Mouse (Mus musculus): Measurements from ENCODE around the gene Dusp14. TPM values are rescaled to one million over a fixed set of nuclear protein-coding genes. Genes with fewer than 3 reads are reported as not detected.

The Dusp14 gene
- polyA plus RNA-seq, 1 experiment from 2014 or later = 19.4 TPM

DNA sequence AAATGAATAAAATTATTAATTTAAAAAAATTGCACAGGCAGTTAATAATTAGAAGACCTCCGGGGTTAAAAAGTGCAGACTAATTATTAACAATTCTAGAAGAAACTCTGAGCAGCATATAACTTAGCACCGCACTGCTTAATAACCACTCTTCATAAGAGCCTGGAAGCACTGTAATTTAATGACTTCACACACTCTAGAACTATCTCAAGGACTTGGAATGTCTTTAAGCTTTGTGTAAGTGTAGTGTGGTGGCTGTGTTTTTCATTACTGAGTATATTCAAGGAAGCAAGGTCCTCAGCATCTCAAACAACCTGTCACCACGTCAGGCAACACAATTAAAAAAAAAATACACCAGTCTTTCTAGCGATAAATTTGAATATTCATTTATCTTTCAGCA is 26.0 kb upstream of the Dusp14 start:
- WGBS = 87% methylated on average over 4 of the region's 4 CpGs
- no peak overlapping the region for H3K4me2 ChIP-seq (ENCODE audit: low read depth, low read length)
- no peak overlapping the region for H3K4me3 ChIP-seq (replicated peaks; ENCODE audit: low read length)
- no peaks in the 10 kb centered on the region for H3K36me3 ChIP-seq (ENCODE audit: control insufficient read depth, insufficient read depth, low read length)
- H3K27ac ChIP-seq (ENCODE audit: low read length) = no peak overlapping the region
- no peak overlapping the region for H3K9ac ChIP-seq (ENCODE audit: low read length)
- H3K4me1 ChIP-seq (ENCODE audit: control insufficient read depth, insufficient read depth, low read length) = no peaks in the 10 kb centered on the region
- no peak for ATAC-seq (ENCODE audit: insufficient read depth, low FRiP score)
- H3K27me3 ChIP-seq (ENCODE audit: control insufficient read depth, insufficient read depth, low read length) = no peaks in the 10 kb centered on the region
- H3K9me3 ChIP-seq (replicated peaks; ENCODE audit: control insufficient read depth, low read length) = no peaks in the 10 kb centered on the region

- H3K36me3 ChIP-seq (ENCODE audit: control insufficient read depth, insufficient read depth, low read length) = no peaks in the 10 kb centered on the region; the same call in 1 of the 2 replicates
- H3K9ac ChIP-seq (ENCODE audit: low read length) = no peak overlapping the region
- no peak for ATAC-seq (ENCODE audit: insufficient read depth, low FRiP score)
- no peaks in the 10 kb centered on the region for H3K4me1 ChIP-seq (ENCODE audit: control insufficient read depth, insufficient read depth, low read length)
- H3K27ac ChIP-seq (ENCODE audit: low read length) = no peak overlapping the region
- H3K4me2 ChIP-seq (ENCODE audit: low read depth, low read length) = no peak overlapping the region
- 79% methylated on average over 8 of the region's 8 CpGs for WGBS
- no peaks in the 10 kb centered on the region for H3K9me3 ChIP-seq (replicated peaks; ENCODE audit: control insufficient read depth, low read length)
- no peak overlapping the region for H3K4me3 ChIP-seq (replicated peaks; ENCODE audit: low read length)
- H3K27me3 ChIP-seq (ENCODE audit: control insufficient read depth, insufficient read depth, low read length) = no peaks in the 10 kb centered on the region
These were observed 21.5 kb upstream of the Dusp14 start for GRCm38 (mm10) chr11:84090572-84090971.

DNA sequence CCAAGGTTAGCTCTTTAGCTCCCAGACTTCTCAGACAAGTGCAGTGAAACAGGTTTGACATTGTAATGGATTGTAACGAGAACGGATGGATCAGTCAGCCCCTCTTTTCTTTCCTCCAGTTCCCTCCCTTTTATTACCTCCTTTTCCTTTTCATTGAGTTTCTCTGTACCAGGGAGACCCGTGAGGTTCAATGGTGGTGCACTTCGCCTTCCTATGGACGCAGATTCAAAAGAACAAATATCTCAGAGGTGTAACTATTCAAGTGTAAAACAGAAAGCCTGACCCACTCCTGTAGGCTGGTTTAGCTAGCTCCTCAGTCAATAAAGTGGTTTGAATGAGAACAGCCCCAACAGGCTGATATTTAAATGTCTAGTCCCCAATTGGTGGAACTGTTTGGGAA is 12.8 kb upstream of the Dusp14 start:
- no peaks in the 10 kb centered on the region for H3K27me3 ChIP-seq (ENCODE audit: control insufficient read depth, insufficient read depth, low read length)
- no peak overlapping the region for H3K27ac ChIP-seq (ENCODE audit: low read length)
- no peak overlapping the region for H3K9ac ChIP-seq (ENCODE audit: low read length)
- ATAC-seq (ENCODE audit: insufficient read depth, low FRiP score) = no peak
- H3K4me2 ChIP-seq (ENCODE audit: low read depth, low read length) = no peak overlapping the region
- peaks cover 7% of the 10 kb centered on the region; the same call in 1 of the 2 replicates for H3K36me3 ChIP-seq (ENCODE audit: control insufficient read depth, insufficient read depth, low read length)
- no peaks in the 10 kb centered on the region; the same call in 1 of the 2 replicates for H3K4me1 ChIP-seq (ENCODE audit: control insufficient read depth, insufficient read depth, low read length)
- WGBS = 95% methylated on average over 5 of the region's 5 CpGs
- no peak overlapping the region for H3K4me3 ChIP-seq (replicated peaks; ENCODE audit: low read length)
- no peaks in the 10 kb centered on the region for H3K9me3 ChIP-seq (replicated peaks; ENCODE audit: control insufficient read depth, low read length)

GRCm38 (mm10) chr11:84080327-84080726 is 11.3 kb upstream of the Dusp14 start:
- 82% methylated on average over 3 of the region's 3 CpGs for WGBS
- no peak overlapping the region for H3K4me2 ChIP-seq (ENCODE audit: low read depth, low read length)
- H3K4me3 ChIP-seq (replicated peaks; ENCODE audit: low read length) = no peak overlapping the region
- no peak overlapping the region for H3K9ac ChIP-seq (ENCODE audit: low read length)
- no peak overlapping the region for H3K27ac ChIP-seq (ENCODE audit: low read length)
- H3K36me3 ChIP-seq (ENCODE audit: control insufficient read depth, insufficient read depth, low read length) = peaks cover 7% of the 10 kb centered on the region; the same call in 1 of the 2 replicates
- no peaks in the 10 kb centered on the region for H3K27me3 ChIP-seq (ENCODE audit: control insufficient read depth, insufficient read depth, low read length)
- ATAC-seq (ENCODE audit: insufficient read depth, low FRiP score) = no peak
- no peaks in the 10 kb centered on the region for H3K9me3 ChIP-seq (replicated peaks; ENCODE audit: control insufficient read depth, low read length)
- H3K4me1 ChIP-seq (ENCODE audit: control insufficient read depth, insufficient read depth, low read length) = no peaks in the 10 kb centered on the region; the same call in 1 of the 2 replicates

GRCm38 (mm10) chr11:84079887-84080286 is 10.8 kb upstream of the Dusp14 start:
- WGBS = 75% methylated on average over 4 of the region's 4 CpGs
- Histone ChIP-seq H3K4me3 (replicated peaks; ENCODE audit: low read length) (no peak overlapping the region), H3K4me2 (ENCODE audit: low read depth, low read length) (no peak overlapping the region), H3K27ac (ENCODE audit: low read length) (no peak overlapping the region), H3K9me3 (replicated peaks; ENCODE audit: control insufficient read depth, low read length) (no peaks in the 10 kb centered on the region), H3K4me1 (ENCODE audit: control insufficient read depth, insufficient read depth, low read length) (no peaks in the 10 kb centered on the region; the same call in 1 of the 2 replicates), H3K27me3 (ENCODE audit: control insufficient read depth, insufficient read depth, low read length) (no peaks in the 10 kb centered on the region), H3K36me3 (ENCODE audit: control insufficient read depth, insufficient read depth, low read length) (peaks cover 7% of the 10 kb centered on the region; the same call in 1 of the 2 replicates), H3K9ac (ENCODE audit: low read length) (no peak overlapping the region)
- no peak for ATAC-seq (ENCODE audit: insufficient read depth, low FRiP score)

DNA sequence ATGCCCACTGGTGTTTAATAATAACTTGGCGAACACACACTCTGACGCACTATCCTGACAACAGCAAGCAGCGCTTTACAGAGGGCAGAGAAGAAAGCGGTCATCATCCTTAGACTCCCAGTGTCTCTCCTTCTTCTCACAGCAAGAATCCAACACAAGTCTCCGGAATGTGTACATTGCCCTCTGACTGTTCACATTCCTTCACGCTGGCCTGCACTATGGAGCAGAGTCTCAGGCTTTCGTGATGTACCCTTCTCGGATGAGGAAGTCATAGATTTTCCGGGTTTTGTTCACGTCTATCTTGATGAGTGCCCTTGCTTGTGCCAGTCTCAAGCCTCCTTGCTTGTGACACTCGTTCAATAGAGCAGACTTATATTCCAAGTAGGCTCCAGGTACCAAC is 10.3 kb upstream of the Dusp14 start:
- no peaks in the 10 kb centered on the region; the same call in 1 of the 2 replicates for H3K4me1 ChIP-seq (ENCODE audit: control insufficient read depth, insufficient read depth, low read length)
- H3K4me3 ChIP-seq (replicated peaks; ENCODE audit: low read length) = no peak overlapping the region
- H3K27ac ChIP-seq (ENCODE audit: low read length) = no peak overlapping the region
- no peak overlapping the region for H3K9ac ChIP-seq (ENCODE audit: low read length)
- 87% methylated on average over 11 of the region's 11 CpGs for WGBS
- no peaks in the 10 kb centered on the region for H3K9me3 ChIP-seq (replicated peaks; ENCODE audit: control insufficient read depth, low read length)
- peaks cover 7% of the 10 kb centered on the region; the same call in 1 of the 2 replicates for H3K36me3 ChIP-seq (ENCODE audit: control insufficient read depth, insufficient read depth, low read length)
- no peak for ATAC-seq (ENCODE audit: insufficient read depth, low FRiP score)
- no peaks in the 10 kb centered on the region for H3K27me3 ChIP-seq (ENCODE audit: control insufficient read depth, insufficient read depth, low read length)
- no peak overlapping the region for H3K4me2 ChIP-seq (ENCODE audit: low read depth, low read length)

DNA sequence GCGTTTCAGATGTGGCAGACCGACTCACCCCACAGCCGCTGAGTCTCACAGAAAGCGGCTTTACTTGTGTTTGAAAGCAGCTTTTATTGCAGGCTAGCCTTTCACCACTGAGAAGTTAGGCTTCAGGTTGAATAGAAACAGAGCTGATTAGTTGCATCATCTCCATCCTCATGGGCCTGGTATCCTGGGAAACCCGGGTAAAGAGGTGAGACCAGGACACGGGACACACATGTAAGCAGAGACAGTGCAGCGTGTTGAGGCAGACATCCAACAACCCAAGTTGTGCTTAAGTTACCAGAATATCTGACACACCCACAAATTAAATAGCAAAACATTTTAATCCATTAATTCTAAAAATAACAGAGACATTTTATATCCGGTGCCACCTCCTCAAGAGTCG is 9.5 kb upstream of the Dusp14 start:
- Histone ChIP-seq H3K9ac (ENCODE audit: low read length) (no peak overlapping the region), H3K9me3 (replicated peaks; ENCODE audit: control insufficient read depth, low read length) (no peaks in the 10 kb centered on the region), H3K36me3 (ENCODE audit: control insufficient read depth, insufficient read depth, low read length) (peaks cover 4% of the 10 kb centered on the region; the same call in 1 of the 2 replicates), H3K4me1 (ENCODE audit: control insufficient read depth, insufficient read depth, low read length) (peaks cover 5% of the 10 kb centered on the region), H3K27ac (ENCODE audit: low read length) (no peak overlapping the region), H3K4me2 (ENCODE audit: low read depth, low read length) (no peak overlapping the region), H3K27me3 (ENCODE audit: control insufficient read depth, insufficient read depth, low read length) (no peaks in the 10 kb centered on the region), H3K4me3 (replicated peaks; ENCODE audit: low read length) (no peak overlapping the region)
- ATAC-seq (ENCODE audit: insufficient read depth, low FRiP score) = no peak
- WGBS = 84% methylated on average over 9 of the region's 9 CpGs

- Histone ChIP-seq H3K9me3 (replicated peaks; ENCODE audit: control insufficient read depth, low read length) (no peaks in the 10 kb centered on the region), H3K4me3 (replicated peaks; ENCODE audit: low read length) (no peak overlapping the region), H3K27ac (ENCODE audit: low read length) (no peak overlapping the region), H3K27me3 (ENCODE audit: control insufficient read depth, insufficient read depth, low read length) (no peaks in the 10 kb centered on the region), H3K9ac (ENCODE audit: low read length) (no peak overlapping the region), H3K4me1 (ENCODE audit: control insufficient read depth, insufficient read depth, low read length) (peaks cover 12% of the 10 kb centered on the region), H3K36me3 (ENCODE audit: control insufficient read depth, insufficient read depth, low read length) (peaks cover under 1% of the 10 kb centered on the region; the same call in 1 of the 2 replicates), H3K4me2 (ENCODE audit: low read depth, low read length) (no peak overlapping the region)
- no peak for ATAC-seq (ENCODE audit: insufficient read depth, low FRiP score)
- WGBS = 59% methylated on average over 2 of the region's 2 CpGs
These were observed 7.9 kb upstream of the Dusp14 start for GRCm38 (mm10) chr11:84077008-84077407.

DNA sequence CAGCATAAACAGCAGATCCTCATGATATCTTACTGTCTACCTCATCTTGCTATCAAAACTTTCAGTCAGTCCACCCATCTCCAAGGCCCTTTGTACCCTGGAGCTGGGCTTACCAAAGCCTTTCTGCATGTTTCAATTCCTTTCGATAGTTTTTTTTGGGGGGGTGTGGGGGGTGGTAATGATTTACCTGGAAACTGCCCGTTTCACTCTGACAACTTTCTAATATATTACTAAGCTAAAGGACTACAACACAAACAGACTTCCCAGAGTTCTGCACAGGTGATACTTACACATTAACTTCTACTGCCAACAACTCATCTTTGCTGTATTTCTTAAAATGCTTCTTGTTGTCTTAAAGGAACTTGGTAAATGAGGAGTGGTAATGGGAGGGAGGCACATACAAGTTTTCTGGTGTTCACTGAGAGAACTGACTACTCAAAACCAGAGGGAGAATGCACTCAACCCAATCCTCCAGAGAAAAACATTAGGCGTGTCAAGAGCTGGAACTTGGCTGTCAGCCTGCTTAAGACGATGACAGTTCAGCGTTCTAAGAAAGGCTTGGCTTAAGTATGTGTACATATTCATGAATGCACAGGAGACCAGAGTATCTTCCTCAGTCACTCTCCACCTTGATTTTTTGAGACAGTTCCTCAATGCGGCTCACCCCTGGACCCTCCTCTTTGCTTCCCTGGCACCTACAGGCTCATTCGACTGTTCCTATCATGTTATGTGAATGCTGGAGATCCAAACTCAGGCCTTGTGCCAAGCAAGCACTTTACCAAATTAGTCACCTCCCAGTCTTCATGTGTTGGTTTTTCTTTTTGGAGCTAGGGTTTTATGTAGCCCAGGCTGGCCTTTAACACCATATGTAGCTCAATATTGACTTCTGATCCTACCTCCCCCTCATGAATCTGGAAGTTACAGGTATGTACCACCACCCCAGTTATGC is 5.0 kb upstream of the Dusp14 start:
- H3K27ac ChIP-seq (ENCODE audit: low read length) = peak overlapping the region; percentile 60
- H3K4me2 ChIP-seq (ENCODE audit: low read depth, low read length) = no peak overlapping the region
- H3K9me3 ChIP-seq (replicated peaks; ENCODE audit: control insufficient read depth, low read length) = no peaks in the 10 kb centered on the region
- H3K4me1 ChIP-seq (ENCODE audit: control insufficient read depth, insufficient read depth, low read length) = peaks cover 12% of the 10 kb centered on the region
- WGBS = 46% methylated on average over 7 of the region's 7 CpGs
- H3K9ac ChIP-seq (ENCODE audit: low read length) = no peak overlapping the region
- no peak overlapping the region for H3K4me3 ChIP-seq (replicated peaks; ENCODE audit: low read length)
- H3K27me3 ChIP-seq (ENCODE audit: control insufficient read depth, insufficient read depth, low read length) = no peaks in the 10 kb centered on the region
- no peak; the same call in 1 of the 2 replicates for ATAC-seq (ENCODE audit: insufficient read depth, low FRiP score)
- no peaks in the 10 kb centered on the region for H3K36me3 ChIP-seq (ENCODE audit: control insufficient read depth, insufficient read depth, low read length)
